Mouse (Mus musculus) cortical plate, adult 2 months (tissue): ENCODE results near the gene Tcf12.

Experiments
- CTCF ChIP-seq: fragments of 200-500 bp; IDR thresholded peaks from 2 replicates; pipeline ENCODE4 v1.5.1; 2011; ENCODE audit warnings: mild to moderate bottlenecking, control low read depth, low read length; ENCODE audit not compliant: insufficient read depth; ENCODE audit errors: extremely low read depth
- POLR2A ChIP-seq: fragments of 200-500 bp; IDR thresholded peaks from 2 replicates; pipeline ENCODE4 v1.6.1; 2011; ENCODE audit warnings: mild to moderate bottlenecking, low read length, control low read depth; ENCODE audit not compliant: insufficient read depth; ENCODE audit errors: extremely low read depth

DNA sequence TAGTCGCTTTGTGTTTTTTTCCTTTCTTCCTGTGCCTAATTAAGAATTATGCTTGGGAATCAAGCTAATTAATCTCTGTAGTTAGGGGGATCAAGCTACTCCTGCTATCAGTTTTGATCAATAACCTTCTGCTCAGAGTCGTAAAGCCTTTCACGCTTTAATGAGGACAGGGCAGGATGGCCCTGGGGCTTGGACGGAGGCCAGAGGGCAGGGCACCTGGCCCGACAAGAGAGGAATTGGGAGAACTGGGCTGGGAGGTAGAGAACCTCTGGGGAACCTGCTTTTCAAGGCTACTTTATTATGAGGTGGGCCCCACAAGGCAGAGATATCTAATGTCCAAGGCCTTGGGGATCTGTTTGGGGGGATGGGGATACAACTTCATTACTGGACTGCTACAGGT, 274.3 kb downstream of the Tcf12 start:
- TF ChIP-seq CTCF: no peak
- no peak for TF ChIP-seq POLR2A
